Mouse (Mus musculus) CD4-positive naive resting alpha-beta T cell, adult 57 days (primary cell): ENCODE data around the gene Sprr2a2. TPM values are rescaled to one million over a fixed set of nuclear protein-coding genes. Genes with fewer than 3 reads are reported as not detected.

Experiments
- total RNA-seq: library from RNA; stranded (reverse); gene quantifications from one replicate; pipeline ENCODE4 v1.2.4, GENCODE M21; 2023

The Sprr2a2 gene
- not detected for total RNA-seq

GRCm38 (mm10) chr3:92215569-92215968 lies at the start of gene Sprr2a2, which contains the start of gene Sprr2a1:
Gene Sprr2a2, plus strand, starts transcription at chr3:92215920.
Gene Sprr2a1, plus strand, starts transcription at chr3:92215799.

GRCm38 (mm10) chr3:92285101-92285500 lies 69.4 kb downstream of the Sprr2a2 start, which contains the start of gene Sprr2a3:
Gene Sprr2a3, plus strand, starts transcription at chr3:92285417.

Other genes with a start within 250 kb of the Sprr2a2 start
- gene Pglyrp3, start 201.3 kb upstream of the Sprr2a2 start, total RNA-seq, result not detected
- not detected for gene Lor, start 132.8 kb upstream of the Sprr2a2 start, total RNA-seq
- not detected for gene Prr9, start 92.0 kb upstream of the Sprr2a2 start, total RNA-seq
- gene Lelp1, start 73.2 kb upstream of the Sprr2a2 start, total RNA-seq, result not detected
- not detected for gene Sprr2a1, start 121 bp upstream of the Sprr2a2 start, total RNA-seq
- gene Sprr2a3, start 69.5 kb downstream of the Sprr2a2 start, total RNA-seq, result not detected
- gene Sprr2b, start 100.7 kb downstream of the Sprr2a2 start, total RNA-seq, result not detected
- not detected for gene Sprr2d, start 123.2 kb downstream of the Sprr2a2 start, total RNA-seq
- gene Sprr2e, start 136.2 kb downstream of the Sprr2a2 start, total RNA-seq, result not detected
- gene Sprr2f, start 149.3 kb downstream of the Sprr2a2 start, total RNA-seq, result not detected
- not detected for gene Sprr2h, start 169.8 kb downstream of the Sprr2a2 start, total RNA-seq
- not detected for gene Sprr2i, start 192.1 kb downstream of the Sprr2a2 start, total RNA-seq
- gene Sprr2j-ps, start 202.2 kb downstream of the Sprr2a2 start, total RNA-seq, result not detected
- 4.4 TPM for gene Gm9774, start 213.5 kb downstream of the Sprr2a2 start, total RNA-seq
- not detected for gene Sprr2k, start 216.7 kb downstream of the Sprr2a2 start, total RNA-seq
- gene Sprr1b, start 222.9 kb downstream of the Sprr2a2 start, total RNA-seq, result not detected
- gene Sprr3, start 242.8 kb downstream of the Sprr2a2 start, total RNA-seq, result not detected